Mouse (Mus musculus) ovary, adult 10 weeks (tissue): ENCODE data around the gene Spata6. TPM values are rescaled to one million over a fixed set of nuclear protein-coding genes. Genes with fewer than 3 reads are reported as not detected.

ENCODE experiments used
- polyA plus RNA-seq: library from polyadenylated mRNA; stranded (reverse); fragments of 350-450 nt; fragmentation: Illumina TruSeq; extraction: RNeasy Lipid Tissue Mini Kit (QIAGEN cat#74804); gene quantifications from one replicate; pipeline ENCODE4 v1.2.3, GENCODE M21; 2014

Gene Spata6
- polyA plus RNA-seq = 69.0 TPM

GRCm38 (mm10) chr4:111719776-111720661, at the start of gene Spata6:
Spata6 (plus strand) TSS chr4:111719984.

Other genes starting within 250 kb of the Spata6 start
- 0.46 TPM for gene Slc5a9, start 182.9 kb downstream of the Spata6 start, polyA plus RNA-seq
- not detected for gene Skint8, start 199.4 kb downstream of the Spata6 start, polyA plus RNA-seq